Mouse (Mus musculus): ENCODE data around the gene Acot7. TPM values are rescaled to one million over a fixed set of nuclear protein-coding genes. Genes with fewer than 3 reads are reported as not detected.
"Not testable (repeated sequence)": the region's sequence is repeated elsewhere in the genome, so short reads cannot be mapped to it uniquely, and the experiment has no call there.

Acot7 gene
- total RNA-seq, 1 experiment from 2014 or later: 66.4 TPM

DNA sequence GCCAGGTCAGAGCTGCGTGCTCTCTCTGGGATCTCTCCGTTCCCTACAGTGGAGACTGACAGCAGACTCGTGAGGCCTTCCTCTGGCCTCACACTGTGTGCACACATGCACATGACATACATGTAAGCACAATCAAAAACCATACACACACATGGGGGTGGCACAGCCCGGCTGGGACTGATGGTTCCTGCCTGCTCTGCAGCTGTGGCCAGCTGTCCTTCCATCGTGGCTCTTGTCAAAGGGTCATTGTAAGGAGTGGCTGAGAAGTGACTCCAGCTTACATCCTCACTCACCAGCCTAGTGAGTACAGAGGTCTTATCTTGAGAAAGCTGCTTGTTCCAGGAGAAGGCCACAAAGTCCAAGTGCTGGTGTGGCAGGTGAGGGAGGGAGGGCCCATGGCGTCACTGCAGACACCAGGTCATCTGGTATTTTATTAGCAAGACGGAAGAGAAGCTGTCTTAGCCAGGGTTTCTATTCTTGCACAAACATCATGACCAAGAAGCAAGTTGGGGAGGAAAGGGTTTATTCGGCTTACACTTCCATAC, 37.0 kb downstream of the Acot7 start:
- no peak for ATAC-seq (replicated peaks in 1 of 2; ENCODE audit: insufficient read depth in 1 of 2, low FRiP score in 2 of 2, low TSS enrichment in 1 of 2, low read depth in 1 of 2, poor library complexity in 2 of 2, severe bottlenecking in 2 of 2)

DNA sequence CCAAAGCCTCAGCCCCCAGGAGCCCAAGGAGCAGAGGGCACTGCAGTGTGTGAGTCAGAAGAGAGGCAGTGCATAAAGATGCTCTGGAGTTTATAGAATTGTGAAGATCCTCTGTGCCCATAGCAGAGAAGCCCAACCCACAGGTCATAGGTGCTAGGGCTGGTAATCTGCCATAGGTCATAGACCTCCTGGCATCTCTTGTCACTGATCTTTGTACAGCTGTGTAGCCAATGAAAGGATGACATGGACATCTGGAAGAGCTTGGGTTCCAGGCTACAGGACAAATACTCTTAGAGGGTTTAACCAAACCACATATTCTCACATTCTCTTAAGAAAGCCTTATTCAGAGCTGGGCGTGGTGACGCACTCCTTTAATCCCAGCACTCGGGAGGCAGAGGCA, 41.7 kb downstream of the Acot7 start:
- no peak for ATAC-seq (replicated peaks in 1 of 2; ENCODE audit: insufficient read depth in 1 of 2, low FRiP score in 2 of 2, low TSS enrichment in 1 of 2, low read depth in 1 of 2, poor library complexity in 2 of 2, severe bottlenecking in 2 of 2)

DNA sequence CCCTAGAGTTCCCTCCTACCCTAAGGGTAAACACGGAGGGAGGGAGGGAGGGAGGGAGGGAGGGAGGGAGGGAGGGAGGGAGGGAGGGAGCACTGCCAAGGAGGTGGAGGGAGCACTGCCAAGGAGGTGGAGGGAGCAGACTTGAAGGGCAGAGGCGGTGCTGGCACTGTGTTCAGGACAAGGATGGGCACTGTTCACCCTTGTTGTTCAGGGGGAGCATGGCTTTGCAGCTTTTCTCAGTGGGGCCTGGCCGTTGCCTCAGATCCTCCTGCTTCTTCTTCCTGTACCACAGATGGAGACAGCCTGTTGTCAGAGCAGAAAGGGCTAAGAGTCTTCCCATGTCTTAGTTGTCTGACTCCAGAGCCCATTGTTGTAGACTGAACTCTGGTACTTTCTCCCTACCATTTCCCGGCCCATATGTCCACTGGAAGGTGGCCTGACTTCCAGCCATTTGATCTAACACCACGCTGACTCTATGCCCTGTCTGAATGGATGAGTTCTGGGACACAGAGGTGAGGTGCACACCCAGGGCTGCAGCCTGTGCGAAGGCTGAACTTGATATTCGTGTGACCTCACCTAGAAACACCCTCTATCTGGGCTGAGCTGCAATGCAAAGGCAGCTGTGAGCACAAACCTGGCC, 43.0 kb downstream of the Acot7 start:
- ATAC-seq (replicated peaks in 1 of 2; ENCODE audit: insufficient read depth in 1 of 2, low FRiP score in 2 of 2, low TSS enrichment in 1 of 2, low read depth in 1 of 2, poor library complexity in 2 of 2, severe bottlenecking in 2 of 2): no peak

DNA sequence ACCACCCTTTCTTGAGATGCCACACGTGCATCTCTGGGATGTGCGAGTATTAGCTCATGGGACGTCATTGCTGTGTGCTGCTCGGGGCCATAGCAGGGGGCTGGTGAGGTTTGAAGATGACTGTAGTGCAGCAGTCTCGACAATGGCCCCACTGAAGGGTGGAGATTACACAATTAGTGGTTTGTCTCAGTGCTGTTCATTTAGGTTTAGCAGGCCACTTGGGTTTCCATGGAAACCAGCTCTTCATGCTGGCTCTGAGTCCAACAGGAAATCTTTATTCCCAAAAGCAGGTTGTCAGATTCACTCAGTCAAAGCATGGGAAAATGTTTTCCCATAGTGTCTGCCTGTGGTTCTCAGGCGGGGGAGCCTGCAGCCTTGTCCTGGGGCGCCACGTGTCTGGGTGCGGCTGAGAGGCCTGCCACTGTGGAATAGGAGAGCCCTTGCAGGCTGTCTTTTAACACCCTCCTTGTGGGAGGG, 43.5 kb downstream of the Acot7 start:
- no peak for ATAC-seq (replicated peaks in 1 of 2; ENCODE audit: insufficient read depth in 1 of 2, low FRiP score in 2 of 2, low TSS enrichment in 1 of 2, low read depth in 1 of 2, poor library complexity in 2 of 2, severe bottlenecking in 2 of 2)

DNA sequence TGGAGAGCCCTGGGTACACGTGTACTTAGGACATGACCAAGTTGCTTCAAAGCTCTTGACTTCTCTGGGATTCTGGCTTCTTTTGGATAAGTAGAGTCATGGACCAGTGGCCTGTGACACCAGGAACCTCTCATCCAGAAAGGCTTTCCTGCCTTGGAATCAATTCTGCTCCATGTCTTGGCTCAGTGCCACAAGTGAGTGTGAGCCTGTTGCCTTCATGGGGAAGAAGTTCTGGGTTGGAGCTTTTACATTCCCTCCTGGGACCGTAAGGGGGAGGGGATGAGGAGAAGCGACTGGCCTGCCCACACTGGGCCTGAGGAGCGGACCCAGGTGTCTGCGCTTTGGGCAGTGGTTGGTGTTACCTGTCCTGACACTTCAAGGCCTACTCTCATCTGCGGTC, 44.2 kb downstream of the Acot7 start:
- no peak for ATAC-seq (replicated peaks in 1 of 2; ENCODE audit: insufficient read depth in 1 of 2, low FRiP score in 2 of 2, low TSS enrichment in 1 of 2, low read depth in 1 of 2, poor library complexity in 2 of 2, severe bottlenecking in 2 of 2)

DNA sequence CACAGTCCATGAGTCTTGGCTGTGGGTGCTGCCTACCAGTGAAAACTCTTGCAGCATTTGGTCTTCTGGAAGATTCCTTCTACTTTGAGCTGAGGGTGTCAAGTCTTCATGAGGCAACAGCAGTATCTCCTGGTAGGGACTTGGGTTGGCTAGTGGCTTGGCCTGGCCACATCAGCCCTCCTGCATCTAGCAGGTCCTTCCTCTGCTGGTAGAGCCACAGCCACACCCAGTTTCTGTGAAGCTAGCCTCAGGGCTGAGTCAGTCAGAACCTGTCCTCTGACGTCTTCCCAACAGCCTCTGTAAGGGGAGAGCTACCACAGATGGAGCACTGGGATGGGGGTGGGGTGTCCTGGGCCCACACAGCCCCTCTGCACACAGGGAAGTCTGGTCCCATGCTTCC, 44.6 kb downstream of the Acot7 start:
- ATAC-seq (replicated peaks in 1 of 2; ENCODE audit: insufficient read depth in 1 of 2, low FRiP score in 2 of 2, low TSS enrichment in 1 of 2, low read depth in 1 of 2, poor library complexity in 2 of 2, severe bottlenecking in 2 of 2): no peak

DNA sequence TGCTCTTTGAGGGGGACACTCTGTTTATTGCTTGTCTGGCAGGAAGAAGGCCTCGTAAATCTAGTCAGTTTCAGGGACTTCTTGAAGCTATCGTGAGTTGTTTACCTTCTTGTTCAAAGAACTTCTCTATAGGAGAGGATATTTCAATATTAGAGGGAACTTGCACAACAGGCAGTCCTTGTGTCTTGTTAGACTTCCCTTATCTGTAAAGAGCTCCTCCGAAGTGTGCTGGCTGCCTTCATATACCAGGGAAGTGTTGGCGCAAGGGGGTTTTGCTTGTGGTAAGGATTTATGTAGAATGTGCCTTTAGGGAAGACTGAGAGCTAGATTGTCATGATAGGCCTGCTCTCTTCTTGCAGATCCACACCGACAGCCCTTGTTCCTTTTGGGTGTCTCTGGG, 46.2 kb downstream of the Acot7 start:
- peak in 1 of 2 experiments; percentile 43; a peak in 1 of 4 replicates for ATAC-seq (replicated peaks in 1 of 2; ENCODE audit: insufficient read depth in 1 of 2, low FRiP score in 2 of 2, low TSS enrichment in 1 of 2, low read depth in 1 of 2, poor library complexity in 2 of 2, severe bottlenecking in 2 of 2)

DNA sequence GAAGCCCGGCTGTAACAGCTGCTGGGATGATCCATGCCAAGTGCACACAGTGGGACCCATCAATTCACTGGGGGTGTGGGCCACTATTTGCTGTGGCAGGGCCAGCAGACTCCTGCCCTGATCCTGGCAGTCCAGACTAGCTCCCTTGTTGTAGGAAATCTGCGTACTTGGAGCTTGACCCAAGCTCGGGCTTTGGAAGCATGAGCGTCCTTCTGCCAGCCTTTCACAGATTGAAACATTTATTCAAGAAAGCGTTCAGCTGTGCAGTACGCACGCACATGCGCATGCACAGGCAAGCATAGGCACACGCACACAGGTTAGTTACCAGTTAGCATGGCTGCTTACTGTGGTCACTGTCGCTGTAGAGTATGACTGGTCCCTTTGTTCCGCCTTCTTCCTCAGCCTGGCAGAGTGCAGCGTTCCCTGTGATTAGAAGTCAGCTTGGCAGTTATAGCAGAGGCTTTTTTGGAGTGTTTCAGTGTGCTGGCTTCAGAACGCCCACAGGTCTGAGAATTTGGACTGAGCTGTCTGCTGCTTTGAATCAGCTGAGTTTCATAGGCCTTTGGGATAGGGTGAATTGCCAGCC, 49.1 kb downstream of the Acot7 start:
- no peak for ATAC-seq (replicated peaks in 1 of 2; ENCODE audit: insufficient read depth in 1 of 2, low FRiP score in 2 of 2, low TSS enrichment in 1 of 2, low read depth in 1 of 2, poor library complexity in 2 of 2, severe bottlenecking in 2 of 2)

DNA sequence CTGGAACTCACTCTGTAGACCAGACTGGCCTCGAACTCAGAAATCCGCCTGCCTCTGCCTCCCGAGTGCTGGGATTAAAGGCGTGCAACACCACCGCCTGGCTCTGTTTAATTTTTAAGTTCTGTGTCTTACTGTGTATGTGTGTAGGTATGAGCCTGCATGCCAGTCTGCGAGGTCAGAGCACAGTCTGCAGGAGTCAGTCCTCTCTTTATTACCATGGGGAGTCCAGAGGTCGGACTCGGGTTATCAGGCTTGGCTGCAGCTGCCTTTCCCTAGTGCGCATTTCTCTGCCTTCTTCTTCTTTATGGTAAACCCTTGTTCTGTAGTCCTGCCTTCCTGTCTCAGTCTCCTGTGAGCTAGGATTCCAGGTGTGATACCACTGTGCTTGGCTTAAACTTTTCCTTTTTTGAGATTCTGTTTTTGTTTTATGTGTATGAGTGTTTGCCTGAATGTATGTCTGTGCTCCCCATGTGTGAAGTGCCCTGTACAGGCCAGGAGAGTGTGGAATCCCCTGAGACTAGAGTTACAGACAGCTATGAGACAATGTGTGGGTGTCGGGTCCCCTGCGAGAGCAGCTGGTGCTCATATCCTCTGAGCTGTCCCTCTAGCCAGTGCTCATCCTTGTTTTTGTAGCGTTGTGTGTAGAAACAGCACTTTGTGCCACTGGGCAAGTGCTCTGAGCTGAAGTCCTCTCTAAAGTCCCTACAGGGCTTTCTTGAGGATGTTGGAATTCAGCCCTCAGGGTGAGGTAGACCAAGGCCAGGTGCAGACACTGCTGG, 50.0 kb downstream of the Acot7 start:
- ATAC-seq (replicated peaks in 1 of 2; ENCODE audit: insufficient read depth in 1 of 2, low FRiP score in 2 of 2, low TSS enrichment in 1 of 2, low read depth in 1 of 2, poor library complexity in 2 of 2, severe bottlenecking in 2 of 2): no peak

DNA sequence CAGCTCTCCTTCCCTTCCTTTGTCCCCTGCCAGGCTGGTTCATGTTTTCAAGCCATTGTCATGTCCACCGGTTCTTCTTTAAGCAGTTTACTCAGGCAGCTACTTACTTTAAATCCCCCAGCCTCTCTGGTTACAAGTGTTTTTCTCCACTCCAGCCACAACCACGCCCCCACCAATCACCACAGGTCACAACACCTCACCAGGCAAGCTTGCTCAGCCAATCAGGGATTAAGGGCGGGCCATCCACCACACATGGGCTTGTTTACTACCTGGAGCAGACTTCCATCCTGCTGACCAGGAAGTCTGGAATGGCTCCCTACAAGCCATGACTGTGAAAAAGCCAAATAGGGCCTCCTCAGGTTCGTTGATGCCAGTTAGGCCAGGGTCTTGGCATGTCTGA, 52.4 kb downstream of the Acot7 start:
- not testable (repeated sequence) for ATAC-seq (replicated peaks in 1 of 2; ENCODE audit: insufficient read depth in 1 of 2, low FRiP score in 2 of 2, low TSS enrichment in 1 of 2, low read depth in 1 of 2, poor library complexity in 2 of 2, severe bottlenecking in 2 of 2)

DNA sequence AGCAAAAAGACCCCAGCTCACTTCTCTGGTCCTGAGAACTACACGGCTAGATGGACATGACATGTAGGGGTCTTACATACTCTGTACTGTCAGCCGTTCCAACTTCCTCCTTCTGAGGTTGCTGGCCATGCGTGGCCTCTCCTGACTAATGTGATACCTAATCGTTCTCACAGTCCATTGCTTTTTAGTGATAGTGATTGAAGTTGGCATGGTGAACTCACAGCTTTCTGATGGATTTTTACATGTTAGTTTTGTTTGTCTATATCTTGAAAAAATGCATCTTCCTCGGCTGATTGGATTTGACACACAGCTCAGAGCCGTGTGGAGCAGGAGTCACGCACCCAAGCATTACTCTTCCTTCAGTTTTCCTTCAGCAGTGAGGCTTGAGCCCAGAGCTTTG, 53.4 kb downstream of the Acot7 start:
- ATAC-seq (replicated peaks in 1 of 2; ENCODE audit: insufficient read depth in 1 of 2, low FRiP score in 2 of 2, low TSS enrichment in 1 of 2, low read depth in 1 of 2, poor library complexity in 2 of 2, severe bottlenecking in 2 of 2): no peak

DNA sequence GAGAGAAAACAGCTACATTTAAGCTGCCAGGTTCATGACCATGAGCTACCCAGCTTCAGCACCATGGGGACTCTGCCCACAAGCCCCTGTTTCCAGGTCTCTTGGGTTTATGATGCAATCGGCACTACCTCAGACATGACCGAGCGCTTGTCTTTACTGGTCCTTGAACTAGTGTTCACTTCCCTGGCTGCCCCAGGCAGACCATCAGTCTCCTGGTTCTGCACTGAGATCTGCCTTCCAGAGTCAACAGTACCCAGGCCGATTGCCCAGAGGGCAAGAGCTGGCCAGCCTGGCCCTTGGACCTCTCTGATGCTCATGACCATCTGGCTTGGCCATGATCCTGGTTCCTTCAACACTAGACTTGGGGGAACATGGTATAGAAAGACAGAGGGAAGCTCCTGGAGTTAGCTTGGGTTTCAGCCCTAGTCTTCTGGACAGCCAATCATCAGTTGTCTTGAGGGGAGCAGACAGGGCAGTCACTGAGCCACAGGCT, 54.5 kb downstream of the Acot7 start:
- ATAC-seq (replicated peaks in 1 of 2; ENCODE audit: insufficient read depth in 1 of 2, low FRiP score in 2 of 2, low TSS enrichment in 1 of 2, low read depth in 1 of 2, poor library complexity in 2 of 2, severe bottlenecking in 2 of 2): no peak

DNA sequence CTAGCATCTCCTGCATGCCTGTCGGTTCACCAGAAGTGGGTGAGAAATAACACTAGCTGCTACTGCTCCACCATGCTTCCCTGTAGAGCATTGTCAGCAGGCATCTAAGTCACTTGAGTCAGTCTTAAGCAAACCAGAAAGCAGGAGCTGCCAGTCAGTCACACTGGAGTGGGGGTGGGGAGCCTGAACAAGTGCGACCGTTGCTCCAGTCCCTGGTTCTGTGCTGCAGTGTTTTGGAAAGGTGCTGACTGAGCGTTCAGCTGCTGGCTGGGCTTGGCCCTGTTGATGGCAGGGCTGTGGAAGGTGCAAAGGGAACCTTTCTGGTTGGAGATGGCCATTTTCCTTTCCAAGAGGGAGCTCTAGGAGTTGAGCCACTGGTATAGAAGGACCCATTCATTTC, 62.0 kb downstream of the Acot7 start:
- no peak for ATAC-seq (replicated peaks in 1 of 2; ENCODE audit: insufficient read depth in 1 of 2, low FRiP score in 2 of 2, low TSS enrichment in 1 of 2, low read depth in 1 of 2, poor library complexity in 2 of 2, severe bottlenecking in 2 of 2)

DNA sequence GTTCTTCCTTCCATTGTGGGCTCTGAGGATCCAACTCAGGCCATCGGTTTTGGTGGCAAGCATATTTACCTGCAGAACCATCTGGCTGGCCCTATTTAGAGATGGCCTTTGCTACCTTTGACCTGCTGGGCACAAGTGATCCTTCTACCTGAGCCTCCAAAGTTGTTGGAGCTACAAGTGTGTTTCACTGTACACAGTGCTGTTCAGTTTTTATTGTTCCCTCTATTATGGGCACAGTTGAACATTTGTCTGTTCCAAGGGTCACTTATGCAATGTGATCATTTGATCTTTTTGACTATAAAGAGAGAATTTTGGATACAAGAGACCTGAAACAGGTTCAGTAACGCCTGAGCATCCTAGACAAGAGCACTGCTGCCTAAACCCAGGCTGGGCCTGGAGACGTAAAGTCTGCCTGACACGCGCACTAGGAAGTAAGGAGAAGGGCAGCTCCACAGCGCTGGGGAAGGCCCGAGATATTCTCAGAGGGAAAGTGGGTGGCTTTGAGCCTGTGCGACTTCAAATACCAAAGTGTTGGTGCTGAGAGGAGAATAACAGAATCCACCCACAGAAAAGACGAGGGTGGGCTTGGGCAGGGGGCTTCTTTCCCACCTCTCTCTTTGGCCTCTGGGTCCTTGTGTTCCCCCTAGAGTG, 65.4 kb downstream of the Acot7 start:
- ATAC-seq (replicated peaks in 1 of 2; ENCODE audit: insufficient read depth in 1 of 2, low FRiP score in 2 of 2, low TSS enrichment in 1 of 2, low read depth in 1 of 2, poor library complexity in 2 of 2, severe bottlenecking in 2 of 2): no peak

DNA sequence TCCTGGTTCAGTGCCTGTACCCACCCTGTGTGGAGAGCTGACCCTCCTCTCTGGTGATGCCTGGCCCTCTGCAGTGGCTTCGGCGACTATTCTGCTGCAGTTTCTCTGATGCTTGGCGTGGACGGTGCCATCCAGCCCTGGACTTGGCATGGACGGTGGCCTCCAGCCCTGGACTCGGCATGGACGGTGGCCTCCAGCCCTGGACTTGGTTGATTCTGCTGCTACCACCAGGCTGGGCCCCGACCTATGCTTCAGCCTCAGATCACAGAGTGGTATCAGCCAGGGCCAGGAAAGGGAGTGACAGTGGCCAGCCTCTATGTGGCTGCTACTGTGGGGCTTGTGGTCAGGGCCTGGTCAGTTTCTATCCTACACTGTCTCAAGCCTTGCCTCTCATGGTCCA, 66.0 kb downstream of the Acot7 start:
- no peak for ATAC-seq (replicated peaks in 1 of 2; ENCODE audit: insufficient read depth in 1 of 2, low FRiP score in 2 of 2, low TSS enrichment in 1 of 2, low read depth in 1 of 2, poor library complexity in 2 of 2, severe bottlenecking in 2 of 2)

DNA sequence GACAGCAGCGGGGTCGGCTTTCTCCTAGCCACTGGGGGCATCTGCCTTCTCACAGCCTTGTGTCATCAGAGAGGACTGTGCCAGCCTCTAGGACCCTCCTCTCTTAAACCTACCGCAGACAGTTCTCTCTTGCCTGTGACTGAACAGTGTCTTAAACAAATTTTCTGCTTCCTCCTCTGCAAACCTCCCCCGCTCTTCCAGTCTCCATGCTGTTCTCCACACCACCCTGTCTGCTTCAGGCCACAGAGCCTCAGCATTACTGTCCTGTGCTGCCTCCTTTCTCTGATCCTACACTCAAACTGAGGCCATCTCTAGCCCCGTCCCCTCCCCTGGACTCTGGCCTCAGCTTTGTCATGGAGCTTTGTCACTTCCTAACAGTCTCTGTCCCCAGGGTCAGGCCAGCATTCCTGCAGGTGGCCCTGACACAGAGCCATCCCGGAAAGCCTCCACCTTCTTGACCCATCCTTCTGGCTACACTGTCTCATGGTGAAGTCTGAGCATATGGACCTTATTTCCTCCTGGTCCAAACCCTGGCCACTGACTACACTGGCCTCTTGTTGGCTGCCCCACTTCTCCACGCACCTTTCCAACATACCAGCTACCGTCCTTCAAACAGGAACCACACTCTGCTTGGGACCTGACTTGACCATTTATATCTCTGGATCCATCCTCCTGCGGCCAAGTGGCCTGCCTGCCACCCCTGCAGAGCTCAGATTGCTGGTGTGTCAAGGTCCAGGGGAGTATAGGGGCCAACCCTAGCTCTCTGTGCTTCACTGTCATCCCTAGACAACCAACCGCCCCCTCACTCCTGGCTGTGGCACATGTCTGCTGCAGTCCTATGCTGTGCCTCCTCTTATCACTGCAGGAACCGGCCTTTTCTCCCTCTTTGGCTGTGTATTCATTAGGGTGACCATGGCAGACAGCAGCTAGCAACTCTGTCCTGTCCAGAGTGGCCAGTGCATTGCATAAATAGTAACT, 66.9 kb downstream of the Acot7 start:
- no peak for ATAC-seq (replicated peaks in 1 of 2; ENCODE audit: insufficient read depth in 1 of 2, low FRiP score in 2 of 2, low TSS enrichment in 1 of 2, low read depth in 1 of 2, poor library complexity in 2 of 2, severe bottlenecking in 2 of 2)

DNA sequence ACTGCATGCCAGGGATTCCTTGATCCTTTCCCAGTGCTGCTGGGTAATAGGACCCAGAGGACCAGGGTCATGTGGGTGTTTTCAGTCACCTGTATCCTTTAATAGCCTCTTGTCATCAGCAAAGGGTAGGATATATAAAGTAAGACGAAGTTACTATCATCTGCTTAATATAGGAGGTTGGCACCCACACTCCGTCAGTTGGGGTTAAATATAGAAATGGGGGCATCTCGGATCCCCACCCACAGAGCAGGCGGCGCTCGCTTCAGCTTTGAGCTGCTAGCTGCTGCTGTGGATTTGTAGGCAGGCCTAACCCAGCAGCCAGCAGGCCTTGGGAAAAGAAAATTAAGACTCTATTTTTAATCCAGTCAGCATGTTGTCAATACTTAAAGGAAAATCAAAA, 68.1 kb downstream of the Acot7 start:
- ATAC-seq (replicated peaks in 1 of 2; ENCODE audit: insufficient read depth in 1 of 2, low FRiP score in 2 of 2, low TSS enrichment in 1 of 2, low read depth in 1 of 2, poor library complexity in 2 of 2, severe bottlenecking in 2 of 2): no peak

Measured in hematopoietic stem cell, adult 5-6 weeks (primary cell).